In the genomic region with DNA sequence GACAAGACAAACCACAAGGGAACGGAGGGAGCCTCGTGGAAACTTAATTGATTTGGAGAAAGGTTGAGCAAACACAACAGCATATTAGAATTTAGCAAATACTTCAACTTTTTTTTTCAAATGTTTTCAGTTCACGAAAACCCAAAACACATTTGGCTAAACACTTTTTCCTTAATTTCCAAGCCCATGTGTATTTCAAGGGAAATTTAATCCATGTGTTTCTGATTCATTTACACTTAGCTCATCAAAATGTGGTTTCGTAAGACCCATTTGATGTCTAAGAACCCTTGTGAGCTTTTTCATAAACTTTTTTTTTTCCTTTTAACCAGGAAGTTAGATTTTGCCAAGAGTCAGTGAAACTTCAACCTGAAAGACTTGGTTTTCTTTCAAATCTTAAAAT, we compare ENCODE assay signal across 20 mouse cellular contexts.
DNase-seq lines count a peak whose midpoint lies in the region; ATAC-seq and TF ChIP-seq lines count a peak whose summit lies in the region.
"Had no signal": no experiment of that assay in that cellular context is flagged by ENCODE, and none has a peak within 500 bp of the region (broad histone marks: within the 10 kb centered on the region; RNA-seq: fewer than 3 reads in every experiment).

No protein-coding gene starts in this region.

- H3K9ac ChIP-seq in embryonic facial prominence, embryonic 15.5 days, result no peak overlapping the region
- H3K9ac ChIP-seq in midbrain, embryonic 14.5 days (replicated peaks; ENCODE audit: low read length), result no peak overlapping the region
- H3K9ac ChIP-seq: heart, embryonic 15.5 days; intestine, embryonic 15.5 days had no signal

- peak overlapping the region; percentile 72 for H3K27ac ChIP-seq in gastrocnemius, adult 2 months
- peak overlapping the region; percentile 52; the same call in 1 of the 2 replicates for H3K27ac ChIP-seq in embryonic facial prominence, embryonic 15.5 days (replicated peaks)
- no peak overlapping the region for H3K27ac ChIP-seq in midbrain, embryonic 14.5 days (replicated peaks; ENCODE audit: low read depth, low read length)
- H3K27ac ChIP-seq: forebrain, embryonic 10.5 days; heart, embryonic 15.5 days; hindbrain, embryonic 14.5 days; intestine, embryonic 15.5 days had no signal

- H3K36me3 ChIP-seq in embryonic facial prominence, embryonic 15.5 days, result no peaks in the 10 kb centered on the region
- no peaks in the 10 kb centered on the region for H3K36me3 ChIP-seq in midbrain, embryonic 14.5 days (ENCODE audit: control insufficient read depth, insufficient read depth, low read length)
- H3K36me3 ChIP-seq: forebrain, embryonic 10.5 days; heart, embryonic 15.5 days; hindbrain, embryonic 10.5 days; intestine, embryonic 15.5 days had no signal

- no peak overlapping the region for H3K4me3 ChIP-seq in gastrocnemius, adult 2 months
- no peak overlapping the region for H3K4me3 ChIP-seq in embryonic facial prominence, embryonic 15.5 days (replicated peaks)
- H3K4me3 ChIP-seq in midbrain, embryonic 14.5 days (replicated peaks; ENCODE audit: low read depth, low read length), result no peak overlapping the region
- H3K4me3 ChIP-seq: forebrain, embryonic 10.5 days; heart, embryonic 15.5 days; intestine, embryonic 15.5 days had no signal

- peaks cover 16% of the 10 kb centered on the region; the same call in 1 of the 2 replicates for H3K4me1 ChIP-seq in embryonic facial prominence, embryonic 15.5 days
- H3K4me1 ChIP-seq in midbrain, embryonic 14.5 days (ENCODE audit: control insufficient read depth, insufficient read depth, low read length), result no peaks in the 10 kb centered on the region
- H3K4me1 ChIP-seq: heart, embryonic 15.5 days; hindbrain, embryonic 10.5 days; intestine, embryonic 15.5 days had no signal

- WGBS in embryonic facial prominence, embryonic 15.5 days, result 32% methylated on average over 4 of the region's 4 CpGs
- 84% methylated on average over 4 of the region's 4 CpGs for WGBS in midbrain, embryonic 14.5 days

- H3K4me2 ChIP-seq in embryonic facial prominence, embryonic 15.5 days (replicated peaks), result no peak overlapping the region
- no peak overlapping the region for H3K4me2 ChIP-seq in midbrain, embryonic 14.5 days (ENCODE audit: low read length)
- H3K4me2 ChIP-seq: heart, embryonic 11.5 days; heart, embryonic 15.5 days; intestine, embryonic 15.5 days had no signal

- intact Hi-C loops in gastrocnemius, adult 2 months (cut with DNase I), result no loop called here

- no peak for TF ChIP-seq CTCF in gastrocnemius, adult 2 months (IDR thresholded peaks at IDR 0.05)

- no peaks in the 10 kb centered on the region for H3K9me3 ChIP-seq in embryonic facial prominence, embryonic 15.5 days (replicated peaks)
- no peaks in the 10 kb centered on the region for H3K9me3 ChIP-seq in midbrain, embryonic 14.5 days (ENCODE audit: control insufficient read depth, low read length)
- H3K9me3 ChIP-seq: forebrain, embryonic 10.5 days; heart, embryonic 15.5 days; hindbrain, embryonic 10.5 days; intestine, embryonic 15.5 days had no signal

- no peaks in the 10 kb centered on the region for H3K27me3 ChIP-seq in embryonic facial prominence, embryonic 15.5 days
- H3K27me3 ChIP-seq in midbrain, embryonic 14.5 days (ENCODE audit: control insufficient read depth, insufficient read depth, low read length), result no peaks in the 10 kb centered on the region
- H3K27me3 ChIP-seq: heart, embryonic 15.5 days; intestine, embryonic 15.5 days had no signal

- ATAC-seq in embryonic facial prominence, embryonic 15.5 days (ENCODE audit: insufficient number of reproducible peaks, low FRiP score, low TSS enrichment, low read depth), result no peak
- ATAC-seq in midbrain, embryonic 14.5 days (ENCODE audit: low FRiP score, low TSS enrichment), result no peak
- ATAC-seq: forebrain, embryonic 14.5 days; intestine, embryonic 15.5 days had no signal

- no peak for DNase-seq in gastrocnemius, adult 2 months
- DNase-seq in gastrocnemius, adult 8-10 months (ENCODE audit: low spot score in 2 of 2), result no peak
- peak; percentile 4 for DNase-seq in lung, postnatal 36 days
- no peak for DNase-seq in lung, adult 18-20 months
- peak; percentile 59 for DNase-seq in skeletal muscle tissue, adult 2 months (ENCODE audit: low read depth, low spot score)
- no peak for DNase-seq in midbrain, embryonic 14.5 days
- DNase-seq in spleen, adult 12 weeks (ENCODE audit: low spot score), result no peak
- DNase-seq: adrenal gland, postnatal 14 days; cerebellum, adult 11-12 months; cerebellum, adult 9-10 months; cerebellum, postnatal 36 days; gastrocnemius, postnatal 10 days had no signal

Comparison
In these comparisons a context has a peak if more than half of its experiments do, and no peak if none do; other contexts are left out.
1. DNase-seq: peak in lung, postnatal 36 days (single experiment) and skeletal muscle tissue, adult 2 months (single experiment); none in gastrocnemius, adult 2 months (single experiment), gastrocnemius, adult 8-10 months (0 of 2), lung, adult 18-20 months (0 of 2), midbrain, embryonic 14.5 days (single experiment) and spleen, adult 12 weeks (single experiment).